Mouse (Mus musculus): ENCODE measurements around the gene P2rx4. TPM values are rescaled to one million over a fixed set of nuclear protein-coding genes. Genes with fewer than 3 reads are reported as not detected.
A peak's percentile ranks its signal among the peaks of the same experiment; 100 is the strongest.

Gene P2rx4
- polyA plus RNA-seq, 1 experiment from 2014 or later = 21.0 TPM

DNA sequence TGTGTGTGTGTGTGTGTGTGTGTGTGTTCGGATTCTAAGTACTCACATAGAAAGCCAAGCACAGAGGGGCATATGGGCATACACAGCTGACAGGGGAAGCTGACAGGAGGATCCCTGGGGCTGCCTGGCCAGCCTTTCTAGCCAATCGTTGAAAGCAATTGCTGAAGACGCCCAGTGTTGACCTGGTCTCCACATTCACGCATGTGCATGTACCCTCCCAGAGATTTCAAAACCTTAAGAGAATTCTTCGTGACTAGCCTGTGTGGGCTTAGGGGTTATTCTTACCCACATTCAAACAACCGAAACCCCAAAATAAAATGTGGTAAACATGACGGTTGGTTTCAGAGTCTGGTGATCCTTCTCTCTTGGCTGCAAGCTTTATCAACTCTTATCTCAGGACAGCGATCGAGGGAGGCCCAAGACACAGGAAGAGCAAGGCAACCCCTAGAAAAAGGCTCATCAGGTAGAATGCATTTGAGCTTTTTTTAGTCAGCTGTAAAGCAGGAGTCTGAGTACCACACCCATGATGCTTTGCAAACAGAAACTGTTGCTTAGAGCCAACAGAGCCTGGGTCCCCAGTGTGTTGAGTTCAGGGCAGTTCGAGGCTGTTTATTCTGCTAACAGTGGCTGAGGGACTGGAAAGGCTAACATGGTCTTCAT lies 9.2 kb upstream of the P2rx4 start:
- Histone ChIP-seq H3K4me1 (replicated peaks; ENCODE audit: control insufficient read depth, insufficient read depth, low read length) (0 out of 2 replicates have a peak, but pooled peaks cover 17% of the 10 kb centered on the region), H3K27ac (ENCODE audit: low read depth) (no peak overlapping the region), H3K36me3 (ENCODE audit: control insufficient read depth, insufficient read depth, low read length) (no peaks in the 10 kb centered on the region), H3K9ac (ENCODE audit: low read length) (no peak overlapping the region), H3K4me2 (ENCODE audit: low read length) (no peak overlapping the region), H3K27me3 (replicated peaks; ENCODE audit: control insufficient read depth, insufficient read depth, low read length) (no peaks in the 10 kb centered on the region), H3K4me3 (ENCODE audit: low read depth, low read length) (no peak overlapping the region), H3K9me3 (ENCODE audit: control insufficient read depth, low read length) (no peaks in the 10 kb centered on the region)
- 76% methylated on average over 10 of the region's 10 CpGs for WGBS
- no peak for ATAC-seq (replicated peaks; ENCODE audit: low FRiP score, low TSS enrichment, low read depth)
- DNase-seq (ENCODE audit: low spot score) = no peak

DNA sequence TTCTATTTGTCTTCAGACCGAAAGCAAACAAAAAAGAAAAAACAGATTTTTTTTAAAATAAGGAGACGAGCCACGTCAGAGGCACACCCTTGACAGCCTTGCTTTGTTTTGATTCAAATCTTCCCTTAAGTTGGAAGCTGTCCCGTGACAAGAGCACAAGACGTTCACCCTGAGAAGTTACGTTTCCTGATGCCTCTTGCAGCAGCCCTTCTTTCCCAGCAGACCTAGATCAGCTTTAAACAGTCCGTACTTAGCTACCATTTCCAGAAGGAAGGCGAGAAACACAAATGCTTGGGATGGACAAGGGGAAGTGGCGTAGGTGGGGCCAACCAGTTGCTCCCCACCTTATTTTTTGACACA lies 8.7 kb upstream of the P2rx4 start:
- H3K27me3 ChIP-seq (replicated peaks; ENCODE audit: control insufficient read depth, insufficient read depth, low read length) = no peaks in the 10 kb centered on the region
- H3K4me2 ChIP-seq (ENCODE audit: low read length) = no peak overlapping the region
- no peak for ATAC-seq (replicated peaks; ENCODE audit: low FRiP score, low TSS enrichment, low read depth)
- WGBS = 62% methylated on average over 9 of the region's 9 CpGs
- H3K27ac ChIP-seq (ENCODE audit: low read depth) = no peak overlapping the region
- no peak overlapping the region for H3K9ac ChIP-seq (ENCODE audit: low read length)
- 0 out of 2 replicates have a peak, but pooled peaks cover 14% of the 10 kb centered on the region for H3K4me1 ChIP-seq (replicated peaks; ENCODE audit: control insufficient read depth, insufficient read depth, low read length)
- H3K9me3 ChIP-seq (ENCODE audit: control insufficient read depth, low read length) = no peaks in the 10 kb centered on the region
- no peak overlapping the region for H3K4me3 ChIP-seq (ENCODE audit: low read depth, low read length)
- H3K36me3 ChIP-seq (ENCODE audit: control insufficient read depth, insufficient read depth, low read length) = no peaks in the 10 kb centered on the region
- DNase-seq (ENCODE audit: low spot score) = no peak

DNA sequence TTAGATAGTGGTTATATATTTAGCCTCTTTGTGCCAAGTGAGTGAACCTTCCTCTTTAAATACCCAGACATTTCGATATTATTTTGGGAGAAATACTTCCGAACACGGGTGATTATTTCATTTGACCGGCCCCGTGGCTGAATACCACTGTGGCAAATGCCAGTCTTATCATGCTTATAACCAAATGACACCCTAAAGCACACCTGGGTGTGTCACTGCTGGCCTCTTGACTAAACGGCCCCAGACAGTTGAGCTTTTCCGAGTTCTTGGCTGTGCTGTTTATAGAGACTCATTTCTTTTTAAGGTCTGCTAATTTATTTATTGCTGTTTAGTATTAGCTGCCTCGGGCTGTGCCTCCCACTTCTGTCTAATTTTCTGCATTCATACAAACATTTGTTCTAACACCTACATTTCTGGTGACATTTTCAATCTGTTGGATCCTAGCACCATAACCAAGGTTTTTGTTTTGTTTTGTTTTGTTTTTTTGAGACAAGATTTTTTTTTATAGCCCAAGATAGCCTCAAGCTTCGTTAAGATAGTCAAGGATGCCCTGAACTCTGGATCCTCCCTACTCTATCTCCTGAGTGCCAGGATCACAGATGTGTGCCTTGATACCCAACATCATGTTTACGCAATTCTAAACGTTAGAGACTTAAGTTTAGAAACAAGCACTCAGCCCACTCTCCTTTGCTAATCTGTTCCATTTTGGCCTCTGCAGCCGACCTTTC lies 7.1 kb upstream of the P2rx4 start:
- Histone ChIP-seq H3K9ac (ENCODE audit: low read length) (no peak overlapping the region), H3K4me2 (ENCODE audit: low read length) (no peak overlapping the region), H3K27me3 (replicated peaks; ENCODE audit: control insufficient read depth, insufficient read depth, low read length) (no peaks in the 10 kb centered on the region), H3K36me3 (ENCODE audit: control insufficient read depth, insufficient read depth, low read length) (no peaks in the 10 kb centered on the region), H3K27ac (ENCODE audit: low read depth) (no peak overlapping the region), H3K4me3 (ENCODE audit: low read depth, low read length) (no peak overlapping the region), H3K9me3 (ENCODE audit: control insufficient read depth, low read length) (no peaks in the 10 kb centered on the region), H3K4me1 (replicated peaks; ENCODE audit: control insufficient read depth, insufficient read depth, low read length) (0 out of 2 replicates have a peak, but pooled peaks cover 14% of the 10 kb centered on the region)
- 53% methylated on average over 12 of the region's 12 CpGs for WGBS
- ATAC-seq (replicated peaks; ENCODE audit: low FRiP score, low TSS enrichment, low read depth) (no peak), DNase-seq (ENCODE audit: low spot score) (no peak)

DNA sequence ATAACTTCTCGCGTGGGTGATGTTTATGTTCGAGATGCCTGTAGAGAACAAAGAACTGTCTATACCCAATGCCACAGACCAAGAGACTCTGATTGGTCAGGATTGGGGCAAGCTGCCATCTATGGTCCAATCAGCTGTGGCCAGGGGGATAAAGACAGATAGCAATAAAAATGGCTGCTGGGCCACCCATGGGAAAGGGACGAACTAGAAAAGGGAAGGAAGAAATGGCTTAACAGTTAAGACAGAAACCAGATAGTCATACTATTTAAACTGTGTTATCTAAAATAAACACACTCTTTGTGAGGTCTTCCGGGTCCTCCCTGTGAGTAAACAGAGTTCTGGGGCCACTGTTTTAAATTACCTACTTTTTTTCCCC lies 6.5 kb upstream of the P2rx4 start:
- Histone ChIP-seq H3K4me2 (ENCODE audit: low read length) (no peak overlapping the region), H3K27ac (ENCODE audit: low read depth) (no peak overlapping the region), H3K27me3 (replicated peaks; ENCODE audit: control insufficient read depth, insufficient read depth, low read length) (no peaks in the 10 kb centered on the region), H3K9ac (ENCODE audit: low read length) (no peak overlapping the region), H3K36me3 (ENCODE audit: control insufficient read depth, insufficient read depth, low read length) (no peaks in the 10 kb centered on the region), H3K4me1 (replicated peaks; ENCODE audit: control insufficient read depth, insufficient read depth, low read length) (0 out of 2 replicates have a peak, but pooled peaks cover 14% of the 10 kb centered on the region), H3K9me3 (ENCODE audit: control insufficient read depth, low read length) (no peaks in the 10 kb centered on the region), H3K4me3 (ENCODE audit: low read depth, low read length) (no peak overlapping the region)
- DNase-seq (ENCODE audit: low spot score) (no peak), ATAC-seq (replicated peaks; ENCODE audit: low FRiP score, low TSS enrichment, low read depth) (0 out of 2 replicates have a peak, but pooled peaks have one; percentile 51)
- WGBS = 13% methylated on average over 5 of the region's 5 CpGs

DNA sequence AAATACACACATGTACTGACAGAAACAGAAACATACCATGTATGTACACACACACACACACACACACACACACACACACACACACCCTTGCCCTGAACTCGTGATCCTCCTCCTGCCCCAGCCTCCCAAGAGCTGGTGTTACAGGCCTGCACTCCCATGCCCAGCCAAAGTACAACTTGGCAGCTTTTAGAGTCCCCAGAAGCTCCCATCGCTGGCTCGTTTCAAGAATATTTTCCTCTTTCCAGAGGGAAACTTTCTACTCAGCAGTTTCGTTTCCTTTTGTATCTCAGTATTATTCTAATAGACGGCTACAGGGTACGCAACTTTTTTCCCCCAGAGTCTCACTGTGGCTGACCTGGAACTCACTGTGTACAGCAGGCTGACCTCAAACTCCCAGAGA lies 5.2 kb upstream of the P2rx4 start:
- Histone ChIP-seq H3K4me1 (replicated peaks; ENCODE audit: control insufficient read depth, insufficient read depth, low read length) (peaks cover 17% of the 10 kb centered on the region), H3K36me3 (ENCODE audit: control insufficient read depth, insufficient read depth, low read length) (no peaks in the 10 kb centered on the region), H3K9me3 (ENCODE audit: control insufficient read depth, low read length) (no peaks in the 10 kb centered on the region), H3K4me3 (ENCODE audit: low read depth, low read length) (no peak overlapping the region), H3K4me2 (ENCODE audit: low read length) (no peak overlapping the region), H3K27me3 (replicated peaks; ENCODE audit: control insufficient read depth, insufficient read depth, low read length) (no peaks in the 10 kb centered on the region), H3K9ac (ENCODE audit: low read length) (no peak overlapping the region), H3K27ac (ENCODE audit: low read depth) (no peak overlapping the region)
- WGBS = 76% methylated on average over 6 of the region's 6 CpGs
- no peak for DNase-seq (ENCODE audit: low spot score)
- ATAC-seq (replicated peaks; ENCODE audit: low FRiP score, low TSS enrichment, low read depth) = no peak

DNA sequence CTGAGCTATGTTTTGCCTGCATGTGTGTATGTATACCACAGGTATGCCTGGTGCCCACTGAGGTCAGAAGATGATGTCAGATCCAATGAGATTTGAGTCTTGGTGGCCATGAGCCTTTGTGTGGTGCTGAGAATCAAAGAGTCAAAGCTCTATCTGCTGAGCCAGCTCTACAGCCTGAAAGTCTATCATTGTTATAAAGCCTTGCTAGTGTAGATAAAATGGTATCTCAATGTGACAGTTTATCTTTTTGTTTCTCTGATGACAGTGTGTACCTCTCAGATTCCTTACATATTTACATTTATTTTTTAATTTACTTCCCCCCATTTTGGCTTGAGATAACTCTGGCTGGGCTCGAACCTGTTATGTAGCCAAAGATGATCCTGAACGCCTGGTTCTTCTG lies 3.8 kb upstream of the P2rx4 start:
- H3K36me3 ChIP-seq (ENCODE audit: control insufficient read depth, insufficient read depth, low read length) = no peaks in the 10 kb centered on the region
- no peaks in the 10 kb centered on the region for H3K27me3 ChIP-seq (replicated peaks; ENCODE audit: control insufficient read depth, insufficient read depth, low read length)
- no peak overlapping the region for H3K4me2 ChIP-seq (ENCODE audit: low read length)
- 75% methylated on average over 2 of the region's 2 CpGs for WGBS
- ATAC-seq (replicated peaks; ENCODE audit: low FRiP score, low TSS enrichment, low read depth) (no peak), DNase-seq (ENCODE audit: low spot score) (no peak)
- H3K27ac ChIP-seq (ENCODE audit: low read depth) = no peak overlapping the region
- no peaks in the 10 kb centered on the region for H3K9me3 ChIP-seq (ENCODE audit: control insufficient read depth, low read length)
- H3K4me3 ChIP-seq (ENCODE audit: low read depth, low read length) = no peak overlapping the region
- H3K9ac ChIP-seq (ENCODE audit: low read length) = no peak overlapping the region
- peaks cover 17% of the 10 kb centered on the region for H3K4me1 ChIP-seq (replicated peaks; ENCODE audit: control insufficient read depth, insufficient read depth, low read length)

DNA sequence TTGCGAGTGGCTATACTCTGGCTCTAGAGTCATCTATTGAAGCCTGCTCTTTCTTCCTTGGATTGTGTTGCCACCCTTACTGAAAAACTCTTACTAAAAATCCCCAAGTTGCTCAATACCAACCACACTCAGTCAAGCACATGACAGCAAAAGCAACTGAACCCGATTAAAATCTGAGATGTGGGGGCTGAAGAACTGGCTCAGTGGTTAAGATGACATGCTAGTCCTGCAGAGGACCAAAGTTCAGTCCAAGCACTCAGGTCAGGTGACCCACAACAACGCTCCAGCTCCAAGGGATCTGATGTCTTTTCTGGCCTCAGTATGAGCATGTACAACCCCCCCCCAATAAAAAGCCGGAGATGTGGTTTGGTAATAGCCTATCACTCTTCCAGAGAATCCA lies 2.8 kb upstream of the P2rx4 start:
- 77% methylated on average over 4 of the region's 4 CpGs for WGBS
- DNase-seq (ENCODE audit: low spot score) = no peak
- no peaks in the 10 kb centered on the region for H3K27me3 ChIP-seq (replicated peaks; ENCODE audit: control insufficient read depth, insufficient read depth, low read length)

DNA sequence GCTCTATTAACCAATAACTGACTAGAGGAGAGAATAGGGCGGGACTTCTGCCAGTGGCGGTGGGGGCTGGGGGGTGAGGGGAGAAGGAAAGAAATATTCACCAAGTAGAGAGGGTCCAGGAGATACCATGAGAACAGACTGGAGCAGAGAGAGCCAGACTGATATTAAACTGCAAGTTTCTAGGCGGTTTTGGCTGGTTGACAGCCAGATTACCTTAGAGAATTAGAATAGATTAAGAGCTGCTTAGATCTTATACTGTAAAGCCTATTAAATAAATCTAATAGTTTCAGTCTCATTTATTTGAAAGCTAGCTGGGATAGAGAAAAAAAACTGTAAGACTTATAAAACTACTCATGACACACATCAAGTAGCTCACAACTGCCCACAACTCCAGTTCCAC lies 2.2 kb upstream of the P2rx4 start:
- no peaks in the 10 kb centered on the region for H3K9me3 ChIP-seq (ENCODE audit: control insufficient read depth, low read length)
- H3K36me3 ChIP-seq (ENCODE audit: control insufficient read depth, insufficient read depth, low read length) = no peaks in the 10 kb centered on the region
- WGBS = 87% methylated on average over 3 of the region's 3 CpGs
- no peak overlapping the region for H3K9ac ChIP-seq (ENCODE audit: low read length)
- DNase-seq (ENCODE audit: low spot score) (no peak), ATAC-seq (replicated peaks; ENCODE audit: low FRiP score, low TSS enrichment, low read depth) (no peak)
- peaks cover 15% of the 10 kb centered on the region for H3K4me1 ChIP-seq (replicated peaks; ENCODE audit: control insufficient read depth, insufficient read depth, low read length)
- H3K27me3 ChIP-seq (replicated peaks; ENCODE audit: control insufficient read depth, insufficient read depth, low read length) = no peaks in the 10 kb centered on the region
- H3K27ac ChIP-seq (ENCODE audit: low read depth) = no peak overlapping the region
- H3K4me2 ChIP-seq (ENCODE audit: low read length) = no peak overlapping the region
- H3K4me3 ChIP-seq (ENCODE audit: low read depth, low read length) = no peak overlapping the region

More for the DNA sequence above, 2.8 kb upstream of the P2rx4 start:
- no peak overlapping the region for H3K27ac ChIP-seq (ENCODE audit: low read depth)
- no peak overlapping the region for H3K4me3 ChIP-seq (ENCODE audit: low read depth, low read length)
- no peaks in the 10 kb centered on the region for H3K9me3 ChIP-seq (ENCODE audit: control insufficient read depth, low read length)
- H3K9ac ChIP-seq (ENCODE audit: low read length) = no peak overlapping the region
- no peak for ATAC-seq (replicated peaks; ENCODE audit: low FRiP score, low TSS enrichment, low read depth)
- no peaks in the 10 kb centered on the region for H3K36me3 ChIP-seq (ENCODE audit: control insufficient read depth, insufficient read depth, low read length)
- H3K4me2 ChIP-seq (ENCODE audit: low read length) = no peak overlapping the region
- H3K4me1 ChIP-seq (replicated peaks; ENCODE audit: control insufficient read depth, insufficient read depth, low read length) = peaks cover 17% of the 10 kb centered on the region

DNA sequence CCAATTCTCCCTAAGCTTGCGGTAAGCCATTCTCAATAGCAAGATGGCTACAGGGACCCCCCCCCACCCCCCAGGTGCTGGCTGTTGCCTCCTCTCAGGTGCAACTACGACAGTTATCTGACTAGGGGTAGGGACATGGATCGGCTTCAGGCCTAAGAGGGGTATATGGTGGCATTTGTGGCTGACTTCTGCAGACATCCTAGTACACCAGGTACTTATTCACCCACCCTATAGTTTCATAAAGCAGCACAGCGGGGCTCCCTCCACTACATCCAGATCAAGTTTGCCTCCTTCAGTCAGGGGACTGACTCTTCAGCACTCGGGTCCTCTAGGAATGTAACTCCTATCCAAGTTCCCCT lies 448 bp upstream of the P2rx4 start:
- peaks cover 6% of the 10 kb centered on the region for H3K4me1 ChIP-seq (replicated peaks; ENCODE audit: control insufficient read depth, insufficient read depth, low read length)
- no peaks in the 10 kb centered on the region for H3K27me3 ChIP-seq (replicated peaks; ENCODE audit: control insufficient read depth, insufficient read depth, low read length)
- peak overlapping the region; percentile 84 for H3K4me2 ChIP-seq (ENCODE audit: low read length)
- ATAC-seq (replicated peaks; ENCODE audit: low FRiP score, low TSS enrichment, low read depth) = no peak
- H3K9me3 ChIP-seq (ENCODE audit: control insufficient read depth, low read length) = no peaks in the 10 kb centered on the region
- H3K36me3 ChIP-seq (ENCODE audit: control insufficient read depth, insufficient read depth, low read length) = no peaks in the 10 kb centered on the region
- H3K27ac ChIP-seq (ENCODE audit: low read depth) = peak overlapping the region; percentile 82
- peak overlapping the region; percentile 76 for H3K9ac ChIP-seq (ENCODE audit: low read length)
- peak overlapping the region; percentile 70 for H3K4me3 ChIP-seq (ENCODE audit: low read depth, low read length)
- DNase-seq (ENCODE audit: low spot score) = no peak
- WGBS = 43% methylated on average over 5 of the region's 5 CpGs
